Mouse (Mus musculus) heart, adult 2 months (tissue): ENCODE results near the gene Lcn9.

Experiments used
- CTCF ChIP-seq: fragments of 200-600 bp; IDR thresholded peaks from 2 replicates; pipeline ENCODE4 v1.8.1; 2022; ENCODE audit warnings: antibody characterized with exemption, mild to moderate bottlenecking, moderate library complexity
- EP300 ChIP-seq: fragments of 200-500 bp; IDR thresholded peaks from 2 replicates; pipeline ENCODE4 v1.6.1; 2011; ENCODE audit warnings: low read depth, low read length, control low read depth; ENCODE audit not compliant: insufficient read depth
- POLR2A ChIP-seq: fragments of 200-500 bp; IDR thresholded peaks from 2 replicates; pipeline ENCODE4 v1.6.1; 2011; ENCODE audit warnings: mild to moderate bottlenecking, low read depth, low read length, control low read depth; ENCODE audit not compliant: insufficient read depth

DNA sequence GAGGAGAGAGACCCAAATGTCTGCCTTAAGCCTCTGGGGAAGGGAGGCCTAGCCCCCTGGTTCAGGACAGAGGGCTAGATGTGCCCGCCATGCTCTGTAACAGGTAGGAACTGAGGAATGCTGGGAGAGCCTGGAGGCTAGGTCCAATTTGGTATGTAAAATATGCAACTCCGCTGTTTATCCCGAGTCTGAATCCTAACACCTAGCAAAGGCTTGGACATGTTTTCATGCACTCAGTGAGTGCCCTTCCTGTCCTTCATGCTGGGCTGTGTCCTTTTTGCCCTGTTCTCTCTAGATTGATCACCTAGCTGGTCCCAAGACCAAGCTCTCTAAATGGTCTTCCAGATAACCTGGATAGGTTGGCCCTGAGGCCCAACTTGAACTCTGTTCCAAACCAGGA, 36.9 kb downstream of the Lcn9 start:
- TF ChIP-seq CTCF (no peak), POLR2A (no peak), EP300 (no peak)
